Mouse (Mus musculus) bone marrow, adult 2 months (tissue): Measurements from ENCODE around the gene Tspan2. TPM values are rescaled to one million over a fixed set of nuclear protein-coding genes. Genes with fewer than 3 reads are reported as not detected.

Experiments
- H3K27ac ChIP-seq: fragments of 200-500 bp; 2 replicates; pipeline ENCODE4 v1.5.1; 2012; ENCODE audit warnings: low read depth, mild to moderate bottlenecking, control low read depth, inconsistent platforms, low read length; ENCODE audit not compliant: control insufficient read depth, poor library complexity, insufficient read depth
- H3K4me1 ChIP-seq: fragments of 200-500 bp; 2 replicates; pipeline ENCODE4 v1.6.1; 2011; ENCODE audit warnings: low read length; ENCODE audit not compliant: control insufficient read depth, insufficient read depth
- H3K4me3 ChIP-seq: fragments of 200-500 bp; replicated peaks from 2 replicates; pipeline ENCODE3; 2011; ENCODE audit warnings: mild to moderate bottlenecking, low read depth, low read length, control low read depth; ENCODE audit not compliant: control insufficient read depth
- CTCF ChIP-seq: fragments of 200-500 bp; IDR thresholded peaks from 2 replicates; pipeline ENCODE4 v1.5.1; 2011; ENCODE audit warnings: low read length, control low read depth; ENCODE audit not compliant: control insufficient read depth, insufficient read depth
- POLR2A ChIP-seq: fragments of 200-500 bp; IDR thresholded peaks from 2 replicates; pipeline ENCODE4 v1.6.1; 2011; ENCODE audit warnings: low read depth, mild to moderate bottlenecking, control low read depth, low read length, borderline replicate concordance; ENCODE audit not compliant: control insufficient read depth
- WGBS: fragments of 180-500 bp; shearing (Covaris S2); methylation state at CpG from one replicate; pipeline ENCODE4 v1.1.7; 2018; 5-methylcytosine and 5-hydroxymethylcytosine counted together
- polyA plus RNA-seq: library from polyadenylated mRNA; stranded (reverse); fragments of >200 nt; gene quantifications from 2 replicates; pipeline ENCODE4 v1.2.4, GENCODE M21; 2011; ENCODE audit warnings: low replicate concordance; ENCODE audit not compliant: missing spikeins, insufficient read depth, insufficient read length

Gene Tspan2
- polyA plus RNA-seq, result 2.1 and 6.6 TPM in 2 replicates

DNA sequence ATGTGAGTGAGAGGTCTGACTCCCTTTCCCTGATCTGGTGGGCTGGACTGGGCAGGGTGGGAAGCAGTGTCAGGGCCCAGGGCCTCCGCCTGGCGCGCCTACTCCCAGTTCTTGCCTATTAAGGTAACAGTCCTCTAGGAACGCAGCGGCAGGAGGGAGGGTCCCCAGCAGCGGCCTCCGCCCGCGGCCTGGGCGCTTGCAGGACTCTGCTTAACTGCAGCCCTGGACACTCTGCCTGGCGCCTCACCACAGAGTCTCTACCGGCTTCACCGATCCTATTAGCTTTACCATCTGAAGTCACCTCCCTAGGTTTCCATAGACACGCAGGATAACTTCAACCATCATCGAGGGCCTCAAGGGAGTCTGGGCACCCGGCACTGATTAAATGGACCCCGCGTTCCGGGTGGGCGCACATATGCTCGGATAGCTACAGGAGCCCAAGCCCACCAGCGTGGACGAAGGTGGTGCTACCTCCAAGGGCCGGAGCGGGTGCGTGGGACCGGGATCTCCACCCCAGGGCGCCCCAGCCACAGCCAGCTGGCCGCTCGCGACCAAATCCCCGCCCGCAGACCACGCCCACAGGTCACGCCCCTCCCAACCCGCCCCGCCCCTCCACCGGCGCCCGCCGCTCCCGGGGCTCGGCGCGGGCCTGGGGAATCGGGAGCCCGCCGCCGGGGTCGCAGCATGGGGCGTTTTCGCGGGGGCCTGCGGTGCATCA lies at the start of gene Tspan2:
TSS of gene Tspan2 (plus strand) at position 217 of the 718 bp plus-strand sequence.
- peaks cover 10% of the 10 kb centered on the region for H3K4me1 ChIP-seq
- TF ChIP-seq CTCF (no peak), POLR2A (peak; percentile 28; the same call in 1 of the 2 replicates)
- whole genome bisulfite sequencing, result 6% methylated on average over 54 of the region's 54 CpGs

DNA sequence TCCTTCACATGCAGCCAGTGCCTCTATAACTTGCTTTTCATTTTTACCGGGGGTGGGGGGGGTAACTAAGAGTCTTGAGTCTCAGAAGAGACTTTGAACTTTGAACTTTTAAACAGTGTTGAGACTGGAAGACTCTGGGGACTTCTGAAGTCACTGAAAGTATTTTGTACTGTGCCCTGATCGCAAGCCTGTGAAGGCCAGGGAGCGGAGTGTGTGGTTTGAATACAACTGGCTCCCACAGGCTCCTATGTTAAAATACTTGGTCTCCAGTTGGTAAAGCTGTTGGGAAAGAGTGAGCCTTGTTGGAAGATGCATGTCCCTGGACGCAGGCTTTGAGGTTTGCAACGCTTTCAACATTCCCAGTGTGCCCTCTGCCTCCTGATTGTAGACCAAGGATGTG lies 47.5 kb upstream of the Tspan2 start:
- WGBS, result 75% methylated on average over 5 of the region's 5 CpGs
- no peak overlapping the region for H3K27ac ChIP-seq
- H3K4me3 ChIP-seq, result no peak overlapping the region
- TF ChIP-seq CTCF, result no peak
- no peak for TF ChIP-seq POLR2A
- H3K4me1 ChIP-seq, result no peaks in the 10 kb centered on the region

More for the DNA sequence above, at the start of gene Tspan2:
- Histone ChIP-seq H3K4me3 (peak within 1 kb of the TSS; percentile 77), H3K27ac (peak within 1 kb of the TSS; percentile 46; the same call in 1 of the 2 replicates)

GRCm38 (mm10) chr3:102687852-102688251 lies 46.5 kb upstream of the Tspan2 start:
- Histone ChIP-seq H3K4me3 (no peak overlapping the region), H3K27ac (no peak overlapping the region), H3K4me1 (no peaks in the 10 kb centered on the region; the same call in 1 of the 2 replicates)
- TF ChIP-seq POLR2A (no peak), CTCF (no peak)
- 65% methylated on average over 8 of the region's 8 CpGs for WGBS

DNA sequence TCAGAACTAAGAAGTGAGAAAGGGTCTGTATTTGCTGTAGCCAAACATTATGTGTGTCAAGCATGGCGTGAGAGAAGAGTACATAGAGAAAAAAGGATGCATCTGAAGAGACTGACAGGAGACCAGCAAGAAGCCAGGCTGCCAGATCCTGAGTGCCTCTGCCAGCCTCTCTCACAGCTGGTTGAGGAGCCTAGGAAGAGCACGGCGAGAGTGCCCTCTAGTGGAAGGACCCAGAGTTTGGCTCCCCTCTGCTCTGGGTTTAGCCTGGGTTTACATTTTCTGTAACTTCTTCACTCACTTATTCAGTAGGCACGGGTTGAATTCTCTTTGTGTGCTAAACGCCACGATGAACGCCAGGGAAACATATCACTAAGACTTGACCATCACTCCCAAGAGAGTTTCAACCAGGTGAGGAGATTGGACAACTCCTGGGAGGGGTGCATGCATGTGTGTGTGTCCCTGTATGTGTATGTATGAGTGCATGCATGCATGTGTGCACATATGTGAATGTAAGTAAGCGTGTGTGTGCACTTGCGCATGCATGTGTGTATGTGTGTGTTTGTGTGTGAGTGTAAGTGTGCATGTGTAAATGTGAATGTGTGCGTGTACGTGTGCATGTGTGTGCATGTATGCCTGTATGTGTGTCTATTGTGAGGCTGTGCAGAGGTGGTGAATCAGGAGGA lies 42.4 kb upstream of the Tspan2 start:
- Histone ChIP-seq H3K27ac (no peak overlapping the region), H3K4me1 (no peaks in the 10 kb centered on the region; the same call in 1 of the 2 replicates), H3K4me3 (no peak overlapping the region)
- WGBS, result 36% methylated on average over 11 of the region's 11 CpGs
- TF ChIP-seq CTCF (peak; percentile 75), POLR2A (no peak)

DNA sequence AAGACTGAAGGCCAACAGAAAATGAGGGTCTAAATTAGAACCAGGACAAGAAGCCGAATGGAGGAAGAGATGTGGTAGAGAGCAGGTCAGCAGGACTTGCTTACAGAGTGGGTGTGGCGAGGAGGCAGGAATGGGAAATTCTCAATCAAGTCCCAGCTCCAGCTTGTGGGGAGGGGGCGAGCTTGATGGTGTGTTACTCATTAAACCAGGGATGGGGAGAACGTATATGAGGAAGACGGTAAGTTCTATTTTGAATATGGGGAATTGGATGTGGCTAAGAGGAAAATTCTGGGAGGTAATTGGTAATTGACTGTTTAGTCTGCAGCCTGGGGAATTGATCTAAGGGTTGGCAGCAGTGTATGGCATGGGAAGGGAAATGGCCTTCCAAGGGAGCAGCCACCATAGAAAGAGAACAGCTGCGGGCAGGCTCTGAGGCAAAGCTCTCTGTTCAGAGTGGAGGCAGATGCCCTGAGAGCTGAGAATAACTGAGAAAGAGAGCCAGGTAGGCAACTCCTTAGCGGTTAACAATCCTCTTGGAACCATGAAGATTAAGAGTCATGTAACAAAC lies 41.5 kb upstream of the Tspan2 start:
- 78% methylated on average over 7 of the region's 7 CpGs for WGBS
- no peak overlapping the region for H3K4me3 ChIP-seq
- TF ChIP-seq CTCF, result no peak
- TF ChIP-seq POLR2A, result no peak
- H3K4me1 ChIP-seq, result no peaks in the 10 kb centered on the region; the same call in 1 of the 2 replicates
- no peak overlapping the region for H3K27ac ChIP-seq

- 71% methylated on average over 2 of the region's 2 CpGs for WGBS
Observed at GRCm38 (mm10) chr3:102698127-102698526, 36.2 kb upstream of the Tspan2 start.

GRCm38 (mm10) chr3:102701303-102701702 lies 33.0 kb upstream of the Tspan2 start:
- TF ChIP-seq POLR2A (no peak), CTCF (no peak)
- H3K27ac ChIP-seq, result no peak overlapping the region
- WGBS, result 83% methylated on average over 4 of the region's 4 CpGs
- no peaks in the 10 kb centered on the region for H3K4me1 ChIP-seq
- no peak overlapping the region for H3K4me3 ChIP-seq

More at GRCm38 (mm10) chr3:102698127-102698526, 36.2 kb upstream of the Tspan2 start:
- Histone ChIP-seq H3K27ac (no peak overlapping the region), H3K4me1 (no peaks in the 10 kb centered on the region), H3K4me3 (no peak overlapping the region)
- TF ChIP-seq CTCF, result no peak
- no peak for TF ChIP-seq POLR2A

GRCm38 (mm10) chr3:102701902-102702544 lies 32.3 kb upstream of the Tspan2 start:
- Histone ChIP-seq H3K27ac (no peak overlapping the region), H3K4me1 (no peaks in the 10 kb centered on the region), H3K4me3 (no peak overlapping the region)
- TF ChIP-seq POLR2A (no peak), CTCF (peak; percentile 69)
- WGBS, result 15% methylated on average over 7 of the region's 7 CpGs

GRCm38 (mm10) chr3:102704001-102704401 lies 30.3 kb upstream of the Tspan2 start:
- Histone ChIP-seq H3K27ac (no peak overlapping the region), H3K4me1 (no peaks in the 10 kb centered on the region), H3K4me3 (no peak overlapping the region)
- TF ChIP-seq CTCF, result no peak
- no peak for TF ChIP-seq POLR2A
- 72% methylated on average over 4 of the region's 4 CpGs for WGBS
